Mouse (Mus musculus): ENCODE data around the gene Trim25. TPM values are rescaled to one million over a fixed set of nuclear protein-coding genes. Genes with fewer than 3 reads are reported as not detected.

The Trim25 gene
- total and polyA plus RNA-seq, 2 experiments: 16.2 to 32.1 TPM

DNA sequence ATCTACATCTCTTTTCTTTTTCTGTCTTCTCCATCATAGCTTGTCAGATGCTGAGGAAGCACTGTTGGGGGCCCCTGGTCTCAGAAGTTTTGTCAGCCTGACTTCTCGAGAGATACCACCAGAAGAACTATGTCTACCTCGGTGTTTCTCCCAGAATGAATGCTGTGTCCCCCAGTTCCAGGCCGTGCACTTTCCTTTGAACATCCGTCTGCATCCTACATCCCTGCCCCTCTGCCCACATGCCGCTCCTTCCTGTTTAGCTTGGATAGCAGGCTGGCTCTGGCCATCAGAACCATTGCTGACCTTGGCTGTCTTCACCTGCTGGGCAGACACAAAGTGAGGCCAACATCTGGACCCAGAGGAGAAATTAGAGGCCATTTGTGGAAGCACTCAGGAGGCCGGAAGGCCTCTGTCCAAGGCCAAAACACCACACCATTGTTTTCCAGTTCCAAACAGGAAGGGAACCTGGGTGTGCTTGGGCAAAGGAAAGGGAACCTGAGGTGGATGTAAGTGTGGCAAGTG lies 68.2 kb downstream of the Trim25 start:
- H3K79me2 ChIP-seq (ENCODE audit: control insufficient read depth, insufficient read depth, low read length): no peaks in the 10 kb centered on the region
- TF ChIP-seq CTCF (IDR thresholded peaks at IDR 0.05; ENCODE audit: low read depth, low read length) (no peak), POLR2A (IDR thresholded peaks at IDR 0.05; ENCODE audit: extremely low read depth, insufficient read depth, low read length) (no peak)
- peaks cover 2% of the 10 kb centered on the region; the same call in 1 of the 2 replicates for H3K4me1 ChIP-seq (ENCODE audit: control insufficient read depth, insufficient read depth, low read length)
- no peak for DNase-seq (ENCODE audit: extremely low read depth, low read depth, low spot score)
- H3K4me3 ChIP-seq (ENCODE audit: insufficient read depth, low read depth, low read length): no peak overlapping the region
- H3K27ac ChIP-seq (replicated peaks; ENCODE audit: insufficient read depth, low read depth, low read length): peak overlapping the region; percentile 48; the same call in 1 of the 2 replicates
- no peaks in the 10 kb centered on the region for H3K27me3 ChIP-seq (ENCODE audit: control insufficient read depth, insufficient read depth, low read length)
- WGBS: 76% methylated on average over 6 of the region's 6 CpGs
- H3K9ac ChIP-seq (ENCODE audit: low read depth, low read length): no peak overlapping the region
- H3K36me3 ChIP-seq (ENCODE audit: control insufficient read depth, insufficient read depth, low read length): no peaks in the 10 kb centered on the region

DNA sequence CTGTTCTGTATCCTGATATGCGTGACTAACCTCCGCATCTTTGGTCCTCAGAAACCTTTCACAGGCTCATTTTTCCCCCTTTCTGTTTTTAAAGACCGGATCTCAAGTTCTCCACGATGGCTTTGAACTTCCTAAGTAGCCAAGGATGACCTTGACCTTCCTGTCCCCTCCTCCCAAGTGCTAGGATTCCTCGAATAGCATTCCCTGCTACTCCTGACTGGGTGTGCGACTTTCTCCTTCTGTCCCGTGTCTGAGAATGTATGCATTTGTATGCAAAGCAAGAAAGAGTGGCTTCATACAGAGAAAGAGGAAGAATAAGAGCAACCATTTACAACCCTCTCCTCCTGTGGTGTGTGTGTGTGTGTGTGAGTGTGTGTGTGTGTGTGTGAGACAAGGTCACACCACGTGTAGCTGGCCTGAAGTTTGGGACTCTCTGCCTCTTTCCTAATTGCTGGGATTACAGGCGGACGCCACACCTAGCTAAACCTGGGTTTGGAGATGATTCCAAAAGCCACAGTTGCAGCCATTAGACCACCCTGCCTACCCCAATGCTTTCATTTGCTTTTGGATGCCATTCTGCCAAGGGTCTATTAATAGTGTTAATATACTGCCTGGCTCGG lies 68.8 kb downstream of the Trim25 start:
- H3K4me1 ChIP-seq (ENCODE audit: control insufficient read depth, insufficient read depth, low read length): peaks cover 2% of the 10 kb centered on the region; the same call in 1 of the 2 replicates
- H3K36me3 ChIP-seq (ENCODE audit: control insufficient read depth, insufficient read depth, low read length): no peaks in the 10 kb centered on the region
- no peaks in the 10 kb centered on the region for H3K27me3 ChIP-seq (ENCODE audit: control insufficient read depth, insufficient read depth, low read length)
- H3K9ac ChIP-seq (ENCODE audit: low read depth, low read length): no peak overlapping the region
- no peak overlapping the region for H3K27ac ChIP-seq (replicated peaks; ENCODE audit: insufficient read depth, low read depth, low read length)
- DNase-seq (ENCODE audit: extremely low read depth, low read depth, low spot score): no peak
- TF ChIP-seq POLR2A (IDR thresholded peaks at IDR 0.05; ENCODE audit: extremely low read depth, insufficient read depth, low read length) (no peak), CTCF (IDR thresholded peaks at IDR 0.05; ENCODE audit: low read depth, low read length) (no peak)
- 72% methylated on average over 11 of the region's 11 CpGs for WGBS
- no peaks in the 10 kb centered on the region for H3K79me2 ChIP-seq (ENCODE audit: control insufficient read depth, insufficient read depth, low read length)
- H3K4me3 ChIP-seq (ENCODE audit: insufficient read depth, low read depth, low read length): no peak overlapping the region

DNA sequence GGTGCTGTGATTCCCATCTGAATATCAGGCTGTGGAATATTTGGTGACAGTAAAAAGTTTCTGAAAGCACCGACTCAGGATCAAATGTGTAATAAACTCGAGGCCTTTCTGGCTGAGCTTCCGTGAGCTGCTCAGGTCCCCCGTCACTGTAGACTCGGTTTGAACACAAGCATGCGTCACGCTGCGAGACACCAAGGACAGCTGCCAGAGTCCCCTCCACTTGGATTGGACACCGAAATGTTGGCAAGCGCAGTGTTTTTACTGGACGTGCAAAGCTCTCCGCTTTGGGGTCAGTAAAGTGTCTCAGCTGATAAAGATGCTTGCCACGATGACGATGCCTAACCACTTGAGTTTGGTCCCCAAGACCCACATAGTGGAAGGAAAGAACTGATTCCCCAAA lies 69.5 kb downstream of the Trim25 start:
- Histone ChIP-seq H3K4me1 (ENCODE audit: control insufficient read depth, insufficient read depth, low read length) (peaks cover 2% of the 10 kb centered on the region; the same call in 1 of the 2 replicates), H3K9ac (ENCODE audit: low read depth, low read length) (no peak overlapping the region), H3K27me3 (ENCODE audit: control insufficient read depth, insufficient read depth, low read length) (no peaks in the 10 kb centered on the region), H3K4me3 (ENCODE audit: insufficient read depth, low read depth, low read length) (no peak overlapping the region), H3K79me2 (ENCODE audit: control insufficient read depth, insufficient read depth, low read length) (no peaks in the 10 kb centered on the region), H3K27ac (replicated peaks; ENCODE audit: insufficient read depth, low read depth, low read length) (no peak overlapping the region), H3K36me3 (ENCODE audit: control insufficient read depth, insufficient read depth, low read length) (no peaks in the 10 kb centered on the region)
- no peak for DNase-seq (ENCODE audit: extremely low read depth, low read depth, low spot score)
- TF ChIP-seq CTCF (IDR thresholded peaks at IDR 0.05; ENCODE audit: low read depth, low read length) (no peak), POLR2A (IDR thresholded peaks at IDR 0.05; ENCODE audit: extremely low read depth, insufficient read depth, low read length) (no peak)
- WGBS: 86% methylated on average over 14 of the region's 14 CpGs

DNA sequence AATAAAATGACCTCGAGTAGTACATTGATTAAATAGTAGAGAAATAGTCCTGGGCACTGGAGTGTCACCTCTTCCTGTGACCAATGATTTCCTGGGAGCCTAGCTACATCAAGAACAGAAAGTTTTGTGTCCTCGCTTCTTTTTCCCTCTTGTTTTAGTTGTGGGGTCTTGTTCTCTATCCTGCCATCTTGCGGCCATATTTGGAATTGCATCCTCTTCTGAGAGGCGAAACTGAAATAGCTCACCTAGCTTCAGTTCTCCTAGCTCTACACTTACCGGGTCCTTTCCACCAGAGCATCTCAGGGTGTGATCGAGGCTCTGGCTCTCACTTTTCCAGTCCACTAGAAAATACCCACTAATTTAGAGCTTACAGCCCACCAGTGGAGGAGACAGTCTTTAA lies 70.1 kb downstream of the Trim25 start:
- 23% methylated on average over 6 of the region's 6 CpGs for WGBS
- no peak overlapping the region for H3K4me3 ChIP-seq (ENCODE audit: insufficient read depth, low read depth, low read length)
- H3K4me1 ChIP-seq (ENCODE audit: control insufficient read depth, insufficient read depth, low read length): peaks cover 2% of the 10 kb centered on the region; the same call in 1 of the 2 replicates
- H3K27ac ChIP-seq (replicated peaks; ENCODE audit: insufficient read depth, low read depth, low read length): no peak overlapping the region
- TF ChIP-seq POLR2A (IDR thresholded peaks at IDR 0.05; ENCODE audit: extremely low read depth, insufficient read depth, low read length) (no peak), CTCF (IDR thresholded peaks at IDR 0.05; ENCODE audit: low read depth, low read length) (no peak)
- no peak overlapping the region for H3K9ac ChIP-seq (ENCODE audit: low read depth, low read length)
- H3K27me3 ChIP-seq (ENCODE audit: control insufficient read depth, insufficient read depth, low read length): no peaks in the 10 kb centered on the region
- no peaks in the 10 kb centered on the region for H3K79me2 ChIP-seq (ENCODE audit: control insufficient read depth, insufficient read depth, low read length)
- H3K36me3 ChIP-seq (ENCODE audit: control insufficient read depth, insufficient read depth, low read length): no peaks in the 10 kb centered on the region
- DNase-seq (ENCODE audit: extremely low read depth, low read depth, low spot score): no peak

Other genes starting within 250 kb of the Trim25 start
- gene Akap1, start 134.8 kb upstream of the Trim25 start, total RNA-seq (2014; rRNA removed): 37.7 and 53.6 TPM in 2 replicates
- gene Akap1, start 134.8 kb upstream of the Trim25 start, polyA plus RNA-seq (2012; rRNA removed): 58.0 and 81.5 TPM in 2 replicates
- 27.9 and 32.8 TPM in 2 replicates for gene Scpep1, start 43.9 kb upstream of the Trim25 start, total RNA-seq (2014; rRNA removed)
- gene Scpep1, start 43.9 kb upstream of the Trim25 start, polyA plus RNA-seq (2012; rRNA removed): 22.5 and 27.6 TPM in 2 replicates
- gene Elobl, start 32.4 kb upstream of the Trim25 start, total RNA-seq (2014; rRNA removed): not detected in 2 replicates
- 1.2 TPM in 1 of 2 replicates, not detected in the other for gene Elobl, start 32.4 kb upstream of the Trim25 start, polyA plus RNA-seq (2012; rRNA removed)
- 2.6 and 2.7 TPM in 2 replicates for gene Coil, start 29.1 kb upstream of the Trim25 start, total RNA-seq (2014; rRNA removed)
- 1.6 and 2.7 TPM in 2 replicates for gene Coil, start 29.1 kb upstream of the Trim25 start, polyA plus RNA-seq (2012; rRNA removed)
- gene Dgke, start 67.5 kb downstream of the Trim25 start, total RNA-seq (2014; rRNA removed): 0.74 and 1.1 TPM in 2 replicates
- 0.49 and 0.69 TPM in 2 replicates for gene Dgke, start 67.5 kb downstream of the Trim25 start, polyA plus RNA-seq (2012; rRNA removed)
- gene Gm525, start 74.5 kb downstream of the Trim25 start, total RNA-seq (2014; rRNA removed): not detected in 2 replicates
- gene Gm525, start 74.5 kb downstream of the Trim25 start, polyA plus RNA-seq (2012; rRNA removed): not detected in 2 replicates

Data from liver, adult 2 months (tissue).